Mouse (Mus musculus) liver, postnatal 0 days (tissue): ENCODE results near the gene Ace.

Experiments
- CTCF ChIP-seq: sonication (generic); IDR thresholded peaks from 2 replicates; pipeline ENCODE4 v1.5.1; 2016; ENCODE audit warnings: antibody characterized with exemption, low read depth
- EP300 ChIP-seq: IDR thresholded peaks from 2 replicates; pipeline ENCODE4 v1.6.1; 2016; ENCODE audit warnings: antibody characterized with exemption, low read depth, mild to moderate bottlenecking

DNA sequence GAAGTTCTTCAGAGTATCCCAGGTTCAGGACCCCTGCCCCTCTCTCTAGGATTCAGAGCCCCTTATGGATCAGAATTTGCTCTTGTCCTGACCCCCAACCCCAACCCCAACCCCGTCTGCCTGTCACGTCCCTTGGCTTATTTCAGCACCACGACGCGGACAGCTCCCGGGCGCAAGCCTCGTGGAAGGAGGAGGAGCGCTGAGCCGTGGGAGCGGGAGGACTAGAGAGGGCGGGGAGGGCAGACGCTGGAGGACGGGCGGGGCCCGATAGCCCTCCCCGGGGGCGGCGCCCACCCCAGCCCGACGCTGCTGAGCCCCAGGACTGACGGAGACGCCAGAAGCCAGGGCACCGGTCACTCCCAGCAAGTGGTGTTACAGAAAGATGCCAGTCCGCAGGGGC, 40.1 kb downstream of the Ace start, which contains the start of gene Kcnh6:
- TF ChIP-seq CTCF (no peak), EP300 (no peak)
